Mouse (Mus musculus) spleen, adult 2 months (tissue): Measurements from ENCODE around the gene B3gnt7.

Experiments
- CTCF ChIP-seq: fragments of 200-500 bp; IDR thresholded peaks from 2 replicates; pipeline ENCODE4 v1.5.1; 2011; ENCODE audit warnings: mild to moderate bottlenecking, inconsistent platforms; ENCODE audit not compliant: insufficient read depth, insufficient read length, insufficient replicate concordance; ENCODE audit errors: extremely low read depth
- POLR2A ChIP-seq: fragments of 200-500 bp; IDR thresholded peaks from 2 replicates; pipeline ENCODE4 v1.6.1; 2011; ENCODE audit warnings: low read depth, low read length, inconsistent platforms

- TF ChIP-seq CTCF (no peak), POLR2A (no peak)
Observed at GRCm38 (mm10) chr1:86350576-86350975, 47.9 kb downstream of the B3gnt7 start.
